Mouse (Mus musculus) kidney, postnatal 0 days (tissue): Measurements from ENCODE around the gene Klhl31. TPM values are rescaled to one million over a fixed set of nuclear protein-coding genes. Genes with fewer than 3 reads are reported as not detected.
A peak's percentile ranks its signal among the peaks of the same experiment; 100 is the strongest.

Experiments
- ATAC-seq: fragments of 200-750 bp; cut with Nextera tagmentation; replicated peaks from 2 replicates; pipeline ENCODE4 v1.8.0; 2017; ENCODE audit warnings: low read depth, moderate number of reproducible peaks, moderate TSS enrichment, moderate library complexity; ENCODE audit not compliant: low FRiP score
- DNase-seq: peaks from one replicate; pipeline ENCODE4 v3.0.0-alpha.2; 2016; ENCODE audit warnings: low spot score
- H3K27ac ChIP-seq: fragments of 300-500 bp; sonication (generic); 2 replicates; pipeline ENCODE4 v1.5.1; 2014; ENCODE audit warnings: mild to moderate bottlenecking
- H3K27me3 ChIP-seq: fragments of 300-500 bp; sonication (generic); 2 replicates; pipeline ENCODE4 v1.6.1; 2014; ENCODE audit warnings: low read length, mixed read lengths; ENCODE audit not compliant: insufficient read depth
- H3K36me3 ChIP-seq: fragments of 300-500 bp; sonication (generic); 2 replicates; pipeline ENCODE4 v1.6.1; 2014; ENCODE audit warnings: low read length, mixed read lengths; ENCODE audit not compliant: insufficient read depth
- H3K4me1 ChIP-seq: fragments of 300-500 bp; sonication (generic); replicated peaks from 2 replicates; pipeline ENCODE4 v1.6.1; 2014; ENCODE audit warnings: antibody characterized with exemption, low read length, mixed read lengths; ENCODE audit not compliant: insufficient read depth
- H3K4me2 ChIP-seq: fragments of 300-500 bp; sonication (generic); 2 replicates; pipeline ENCODE4 v1.6.1; 2014; ENCODE audit warnings: mild to moderate bottlenecking, low read length, moderate library complexity, mixed read lengths
- H3K4me3 ChIP-seq: fragments of 300-500 bp; sonication (generic); replicated peaks from 2 replicates; pipeline ENCODE4 v1.5.1; 2014; ENCODE audit warnings: low read depth, low read length
- H3K9ac ChIP-seq: fragments of 300-500 bp; sonication (generic); 2 replicates; pipeline ENCODE4 v1.6.1; 2014; ENCODE audit warnings: low read depth, low read length
- H3K9me3 ChIP-seq: fragments of 300-500 bp; sonication (generic); replicated peaks from 2 replicates; pipeline ENCODE4 v1.6.1; 2016; ENCODE audit warnings: low read length, inconsistent platforms, mixed read lengths
- CTCF ChIP-seq: IDR thresholded peaks from 2 replicates; pipeline ENCODE4 v1.5.1; 2016; ENCODE audit warnings: antibody characterized with exemption, low read depth, mild to moderate bottlenecking, moderate library complexity
- WGBS: fragments of 180-500 bp; shearing (Covaris S2); extraction: QIAGEN DNeasy Blood & Tissue Kit; methylation state at CpG from one replicate; pipeline ENCODE4 v1.1.7; 2014; 5-methylcytosine and 5-hydroxymethylcytosine counted together
- polyA plus RNA-seq: library from polyadenylated mRNA; unstranded; fragments of >200 nt; fragmentation: Nextera tagmentation; extraction: Ambion mirVana; gene quantifications from 2 replicates; pipeline ENCODE4 v1.2.1, GENCODE M21; 2015

Gene Klhl31
- polyA plus RNA-seq = 0.49 and 0.56 TPM in 2 replicates

DNA sequence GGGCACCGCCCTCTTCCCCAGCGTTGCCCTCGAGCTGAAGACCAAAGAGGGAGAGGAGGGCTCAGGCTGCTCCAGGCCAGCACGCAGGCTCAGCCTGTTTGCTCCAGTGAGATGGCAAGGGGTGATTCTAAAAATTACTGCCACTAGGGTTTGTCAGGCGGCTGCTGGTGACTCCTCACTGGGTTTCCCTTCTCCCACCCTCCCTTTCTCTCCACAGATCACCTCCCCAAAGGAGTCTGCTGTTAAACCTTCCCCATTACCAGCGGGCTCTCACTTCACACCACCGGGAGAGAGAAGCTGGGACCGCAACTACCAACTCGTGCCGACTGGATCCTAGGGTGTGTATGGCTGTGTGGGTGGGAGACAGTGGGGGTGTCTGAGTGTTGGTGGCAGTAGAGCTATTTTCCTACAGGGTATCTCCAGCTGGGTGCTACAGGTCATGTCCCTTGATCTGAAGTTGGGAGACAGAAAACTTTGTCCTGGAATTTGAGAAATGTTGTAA is at the start of gene Klhl31:
Klhl31 (plus strand) TSS at position 51 of the 502 bp plus-strand sequence.
- H3K9ac ChIP-seq = no peak within 1 kb of the TSS
- H3K27me3 ChIP-seq = no peaks in the 10 kb centered on the region
- DNase-seq (no peak), ATAC-seq (peak; percentile 57)
- no peak for TF ChIP-seq CTCF
- H3K4me2 ChIP-seq = peak within 1 kb of the TSS; percentile 23; the same call in 1 of the 2 replicates
- no peak within 1 kb of the TSS for H3K4me3 ChIP-seq
- H3K9me3 ChIP-seq = no peaks in the 10 kb centered on the region
- no peaks in the 10 kb centered on the region for H3K36me3 ChIP-seq
- H3K4me1 ChIP-seq = no peaks in the 10 kb centered on the region
- 0 out of 2 replicates have a peak within 1 kb of the TSS, but pooled peaks have one; percentile 19 for H3K27ac ChIP-seq
- 24% methylated on average over 10 of the region's 10 CpGs for WGBS

- Histone ChIP-seq H3K4me3 (no peak overlapping the region), H3K9me3 (no peaks in the 10 kb centered on the region), H3K4me1 (no peaks in the 10 kb centered on the region), H3K36me3 (no peaks in the 10 kb centered on the region), H3K27me3 (no peaks in the 10 kb centered on the region), H3K27ac (no peak overlapping the region), H3K9ac (no peak overlapping the region), H3K4me2 (no peak overlapping the region)
- DNase-seq (no peak), ATAC-seq (no peak)
- no peak for TF ChIP-seq CTCF
- 68% methylated on average over 6 of the region's 6 CpGs for WGBS
Measured at GRCm38 (mm10) chr9:77586806-77587591, 49.3 kb upstream of the Klhl31 start.

DNA sequence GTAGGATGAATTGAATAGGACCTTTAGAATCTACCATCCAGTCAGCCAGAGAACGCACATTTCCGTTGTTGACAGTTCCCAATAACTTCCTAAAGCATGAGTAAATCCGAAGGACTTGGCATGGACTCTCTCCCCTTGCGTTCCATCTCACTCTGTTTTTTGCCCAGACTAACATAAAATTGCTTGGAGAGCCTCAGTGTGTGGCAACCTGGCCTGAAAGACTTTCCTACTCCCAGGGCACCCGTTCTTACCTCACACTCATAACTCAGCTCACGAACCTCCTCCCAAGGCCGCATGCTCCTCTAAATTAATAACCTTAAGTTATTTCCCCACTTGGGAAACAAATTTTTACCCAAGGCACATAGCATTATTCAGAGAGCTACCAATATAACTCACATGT is 48.7 kb upstream of the Klhl31 start:
- WGBS = 89% methylated on average over 7 of the region's 7 CpGs
- H3K27me3 ChIP-seq = no peaks in the 10 kb centered on the region

GRCm38 (mm10) chr9:77589496-77589895 is 46.8 kb upstream of the Klhl31 start:
- no peaks in the 10 kb centered on the region for H3K36me3 ChIP-seq
- no peak for DNase-seq
- H3K4me3 ChIP-seq = no peak overlapping the region
- no peak overlapping the region for H3K27ac ChIP-seq
- TF ChIP-seq CTCF = no peak
- WGBS = 43% methylated on average over 2 of the region's 2 CpGs
- H3K9me3 ChIP-seq = no peaks in the 10 kb centered on the region
- no peak overlapping the region for H3K9ac ChIP-seq
- no peak overlapping the region for H3K4me2 ChIP-seq
- H3K4me1 ChIP-seq = no peaks in the 10 kb centered on the region
- H3K27me3 ChIP-seq = no peaks in the 10 kb centered on the region
- no peak for ATAC-seq

More for the DNA sequence above, 48.7 kb upstream of the Klhl31 start:
- Histone ChIP-seq H3K4me1 (no peaks in the 10 kb centered on the region), H3K4me2 (no peak overlapping the region), H3K4me3 (no peak overlapping the region), H3K27ac (no peak overlapping the region), H3K36me3 (no peaks in the 10 kb centered on the region), H3K9me3 (no peaks in the 10 kb centered on the region), H3K9ac (no peak overlapping the region)
- DNase-seq (no peak), ATAC-seq (no peak)
- TF ChIP-seq CTCF = no peak

GRCm38 (mm10) chr9:77592423-77592822 is 43.9 kb upstream of the Klhl31 start:
- DNase-seq = no peak
- no peak overlapping the region for H3K4me2 ChIP-seq
- TF ChIP-seq CTCF = no peak
- H3K9me3 ChIP-seq = no peaks in the 10 kb centered on the region
- 70% methylated on average over 4 of the region's 4 CpGs for WGBS
- no peaks in the 10 kb centered on the region for H3K27me3 ChIP-seq
- no peak overlapping the region for H3K9ac ChIP-seq
- no peak overlapping the region for H3K4me3 ChIP-seq
- no peaks in the 10 kb centered on the region for H3K36me3 ChIP-seq
- no peak for ATAC-seq
- no peaks in the 10 kb centered on the region for H3K4me1 ChIP-seq
- no peak overlapping the region for H3K27ac ChIP-seq

DNA sequence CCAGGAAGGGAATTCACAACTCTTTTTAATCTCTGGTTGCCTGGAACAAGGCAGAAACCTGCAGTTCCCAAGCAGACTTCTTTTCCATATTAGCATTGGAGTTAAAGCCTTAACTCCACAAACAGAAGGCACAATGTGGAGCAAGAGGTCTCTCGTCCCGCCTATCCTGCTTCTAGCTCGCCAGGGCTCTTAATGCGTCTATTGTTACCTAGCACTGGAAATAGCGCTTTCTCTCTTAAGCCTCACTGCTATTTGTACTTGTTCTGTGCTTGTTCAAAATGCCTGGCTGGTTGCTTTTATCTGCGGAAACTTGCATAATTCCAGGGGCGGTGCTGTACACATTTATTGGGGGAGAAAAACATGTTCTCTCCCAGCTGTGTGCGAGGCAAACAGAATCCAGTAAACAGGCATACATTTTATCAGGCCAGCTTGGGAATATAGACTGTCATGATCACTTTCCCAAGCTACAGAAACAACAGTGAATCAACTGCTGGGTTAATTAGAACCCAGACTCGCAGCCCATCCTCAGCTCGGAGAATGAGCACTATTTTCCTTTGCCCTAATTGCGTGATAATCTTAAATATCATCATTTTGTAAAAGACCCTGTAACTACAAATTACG is 41.2 kb upstream of the Klhl31 start:
- H3K27ac ChIP-seq = no peak overlapping the region
- H3K9me3 ChIP-seq = no peaks in the 10 kb centered on the region
- DNase-seq (no peak), ATAC-seq (no peak)
- H3K36me3 ChIP-seq = no peaks in the 10 kb centered on the region
- WGBS = 64% methylated on average over 12 of the region's 12 CpGs
- no peaks in the 10 kb centered on the region for H3K4me1 ChIP-seq
- H3K4me2 ChIP-seq = no peak overlapping the region
- no peak overlapping the region for H3K4me3 ChIP-seq
- TF ChIP-seq CTCF = no peak
- H3K9ac ChIP-seq = no peak overlapping the region
- H3K27me3 ChIP-seq = no peaks in the 10 kb centered on the region
